Mouse (Mus musculus): ENCODE measurements at regions not wholly inside any gene's neighbourhood (a gene's known extent, or its start where the extent isn't known, plus 50 kb on each side); places are given as distances from the start of the nearest gene placed in this dataset.

- no peak overlapping the region for H3K4me3 ChIP-seq
- H3K27ac ChIP-seq: no peak overlapping the region
- DNase-seq (ENCODE audit: low spot score in 2 of 2): no peak
- TF ChIP-seq CTCF (conservative IDR thresholded peaks at IDR 0.05): no peak
Observed at GRCm38 (mm10) chr15:36930433-36930832, 77.1 kb downstream of the Zfp706 start.

- H3K27ac ChIP-seq: no peak overlapping the region
- no peak for TF ChIP-seq CTCF (conservative IDR thresholded peaks at IDR 0.05)
- no peak overlapping the region for H3K4me3 ChIP-seq
- no peak for DNase-seq (ENCODE audit: low spot score in 2 of 2)
Observed at GRCm38 (mm10) chr15:36929786-36930185, 77.8 kb downstream of the Zfp706 start.

GRCm38 (mm10) chr15:36929088-36929487 lies 78.5 kb downstream of the Zfp706 start:
- no peak for TF ChIP-seq CTCF (conservative IDR thresholded peaks at IDR 0.05)
- H3K4me3 ChIP-seq: no peak overlapping the region
- no peak for DNase-seq (ENCODE audit: low spot score in 2 of 2)
- no peak overlapping the region for H3K27ac ChIP-seq

GRCm38 (mm10) chr15:36928678-36929077 lies 78.9 kb downstream of the Zfp706 start:
- TF ChIP-seq CTCF (conservative IDR thresholded peaks at IDR 0.05): no peak
- no peak for DNase-seq (ENCODE audit: low spot score in 2 of 2)
- no peak overlapping the region for H3K4me3 ChIP-seq
- H3K27ac ChIP-seq: no peak overlapping the region

- H3K27ac ChIP-seq: no peak overlapping the region
- no peak overlapping the region for H3K4me3 ChIP-seq
- TF ChIP-seq CTCF (conservative IDR thresholded peaks at IDR 0.05): no peak
- DNase-seq (ENCODE audit: low spot score in 2 of 2): no peak
Observed at GRCm38 (mm10) chr15:36927436-36927835, 80.1 kb downstream of the Zfp706 start.

GRCm38 (mm10) chr15:36924171-36924570 lies 83.4 kb downstream of the Zfp706 start:
- no peak for DNase-seq (ENCODE audit: low spot score in 2 of 2)
- Histone ChIP-seq H3K27ac (no peak overlapping the region), H3K4me3 (no peak overlapping the region)
- TF ChIP-seq CTCF (conservative IDR thresholded peaks at IDR 0.05): no peak

- no peak for DNase-seq (ENCODE audit: low spot score in 2 of 2)
- no peak overlapping the region for H3K4me3 ChIP-seq
- no peak overlapping the region for H3K27ac ChIP-seq
- no peak for TF ChIP-seq CTCF (conservative IDR thresholded peaks at IDR 0.05)
Observed at GRCm38 (mm10) chr15:36921384-36921783, 86.2 kb downstream of the Zfp706 start.

GRCm38 (mm10) chr15:36920886-36921285 lies 86.7 kb downstream of the Zfp706 start:
- no peak for DNase-seq (ENCODE audit: low spot score in 2 of 2)
- no peak for TF ChIP-seq CTCF (conservative IDR thresholded peaks at IDR 0.05)
- H3K27ac ChIP-seq: no peak overlapping the region
- H3K4me3 ChIP-seq: no peak overlapping the region

GRCm38 (mm10) chr15:36919704-36920103 lies 87.9 kb downstream of the Zfp706 start:
- H3K4me3 ChIP-seq: no peak overlapping the region
- DNase-seq (ENCODE audit: low spot score in 2 of 2): no peak
- H3K27ac ChIP-seq: no peak overlapping the region
- no peak for TF ChIP-seq CTCF (conservative IDR thresholded peaks at IDR 0.05)

- no peak for TF ChIP-seq CTCF (conservative IDR thresholded peaks at IDR 0.05)
- DNase-seq (ENCODE audit: low spot score in 2 of 2): no peak
- no peak overlapping the region for H3K27ac ChIP-seq
- H3K4me3 ChIP-seq: no peak overlapping the region
Observed at GRCm38 (mm10) chr15:36919209-36919608, 88.4 kb downstream of the Zfp706 start.

GRCm38 (mm10) chr15:36916998-36917397 lies 90.6 kb downstream of the Zfp706 start:
- DNase-seq (ENCODE audit: low spot score in 2 of 2): no peak
- no peak for TF ChIP-seq CTCF (conservative IDR thresholded peaks at IDR 0.05)
- H3K4me3 ChIP-seq: no peak overlapping the region
- no peak overlapping the region for H3K27ac ChIP-seq

GRCm38 (mm10) chr15:36914239-36915100 lies 93.1 kb downstream of the Zfp706 start:
- no peak for TF ChIP-seq CTCF (conservative IDR thresholded peaks at IDR 0.05)
- H3K4me3 ChIP-seq: no peak overlapping the region
- no peak for DNase-seq (ENCODE audit: low spot score in 2 of 2)
- no peak overlapping the region for H3K27ac ChIP-seq

GRCm38 (mm10) chr15:36913308-36913707 lies 94.3 kb downstream of the Zfp706 start:
- Histone ChIP-seq H3K27ac (no peak overlapping the region), H3K4me3 (no peak overlapping the region)
- no peak for DNase-seq (ENCODE audit: low spot score in 2 of 2)
- TF ChIP-seq CTCF (conservative IDR thresholded peaks at IDR 0.05): no peak

- DNase-seq (ENCODE audit: low spot score in 2 of 2): no peak
- no peak for TF ChIP-seq CTCF (conservative IDR thresholded peaks at IDR 0.05)
- no peak overlapping the region for H3K27ac ChIP-seq
- no peak overlapping the region for H3K4me3 ChIP-seq
Observed at GRCm38 (mm10) chr15:36910272-36910671, 97.3 kb downstream of the Zfp706 start.

Data from layer of hippocampus, adult 2 months (tissue).